ENCODE assay signal across 15 mouse cellular contexts in genomic region chrX:42044935-42045334, GRCm38 (mm10).
"Had no signal": no experiment of that assay in that cellular context is flagged by ENCODE, and none has a peak within 500 bp of the region (broad histone marks: within the 10 kb centered on the region; RNA-seq: fewer than 3 reads in every experiment).

No protein-coding gene starts in this region.

- H3K9ac ChIP-seq: limb, embryonic 13.5 days; neural tube, embryonic 12.5 days had no signal

- DNase-seq: kidney, adult 11 months; kidney, adult 9 months; kidney, postnatal 10 days; kidney, postnatal 4 days; left cerebral cortex, postnatal 4 days; lung, adult 18-20 months; lung, postnatal 4 days; midbrain, embryonic 14.5 days; thymus, adult 18-20 months; thymus, postnatal 14 days had no signal

- H3K4me2 ChIP-seq: limb, embryonic 13.5 days; neural tube, embryonic 12.5 days had no signal

- H3K4me1 ChIP-seq: limb, embryonic 13.5 days; midbrain, embryonic 10.5 days; neural tube, embryonic 12.5 days had no signal

- H3K27ac ChIP-seq: limb, embryonic 13.5 days; midbrain, embryonic 10.5 days; neural tube, embryonic 12.5 days; stomach, postnatal 0 days had no signal

- ATAC-seq: lung, postnatal 0 days had no signal

- H3K27me3 ChIP-seq: limb, embryonic 13.5 days; neural tube, embryonic 12.5 days had no signal

- H3K4me3 ChIP-seq: limb, embryonic 13.5 days; midbrain, embryonic 10.5 days; neural tube, embryonic 12.5 days had no signal

- H3K36me3 ChIP-seq: limb, embryonic 13.5 days; midbrain, embryonic 10.5 days; neural tube, embryonic 12.5 days had no signal

- H3K9me3 ChIP-seq: limb, embryonic 13.5 days; midbrain, embryonic 10.5 days; neural tube, embryonic 12.5 days had no signal
